Mouse (Mus musculus) right cerebral cortex, postnatal 14 days (tissue): ENCODE measurements at regions not wholly inside any gene's neighbourhood (a gene's known extent, or its start where the extent isn't known, plus 50 kb on each side); places are given as distances from the start of the nearest gene placed in this dataset.

ENCODE experiments used
- DNase-seq: peaks from one replicate; pipeline ENCODE4 v3.0.0; 2022

DNA sequence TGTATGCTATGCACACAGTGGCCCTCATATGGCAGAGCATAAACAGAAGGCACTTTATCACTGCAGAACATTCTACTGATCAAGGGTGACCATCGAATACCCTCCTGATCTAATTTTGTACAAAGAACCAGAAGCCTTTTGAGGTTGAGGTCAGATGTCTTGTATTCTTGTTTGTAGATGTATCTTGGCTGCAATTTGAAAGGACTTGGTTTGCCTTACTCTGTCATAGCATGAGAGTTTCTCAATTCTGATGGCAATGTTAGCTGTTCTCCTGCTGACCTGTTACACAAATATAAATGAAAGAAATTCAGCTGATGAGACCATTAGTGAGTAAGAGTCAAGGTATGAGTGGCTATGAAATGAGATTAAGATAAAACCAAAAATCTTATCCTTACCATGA, 199.1 kb upstream of the Aldoart1 start:
- DNase-seq, result no peak

DNA sequence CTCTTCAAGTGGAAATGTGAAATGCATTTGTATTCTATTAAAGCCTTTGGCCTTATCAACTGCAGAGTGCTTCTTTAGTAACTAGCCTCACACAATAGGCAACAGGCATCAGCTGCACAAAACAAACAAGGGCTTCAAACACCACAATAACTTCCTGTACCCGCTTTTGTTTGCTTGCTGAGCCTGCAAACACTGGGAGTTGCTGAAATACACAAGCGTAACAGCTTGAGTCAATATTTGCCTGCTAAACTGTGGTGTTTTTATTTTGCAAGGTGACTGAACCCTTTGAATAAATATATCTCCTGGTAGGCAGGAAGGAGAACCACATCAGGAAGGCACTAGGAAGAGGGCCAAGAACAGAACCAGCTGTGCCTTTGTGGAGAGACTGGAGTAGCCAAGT, 195.4 kb upstream of the Aldoart1 start:
- DNase-seq, result no peak

DNA sequence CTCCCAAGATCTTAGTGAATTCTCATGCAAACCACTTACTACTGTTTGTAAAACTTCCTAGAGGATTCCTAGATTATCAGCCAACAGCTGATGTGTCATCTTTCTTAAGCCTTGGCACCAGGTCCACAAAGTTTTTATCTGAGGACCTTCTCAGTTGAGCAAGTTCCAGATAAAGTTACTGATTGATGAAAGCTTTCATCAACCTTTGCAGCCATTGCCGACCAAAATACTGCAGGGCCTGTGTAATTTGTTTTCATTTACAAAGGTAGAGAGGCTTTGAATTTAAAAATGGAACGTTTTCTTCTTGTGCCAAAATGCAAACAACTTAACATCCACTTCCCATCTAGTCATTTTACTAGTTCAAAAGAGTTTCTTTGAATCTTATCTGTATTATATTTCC, 191.9 kb upstream of the Aldoart1 start:
- DNase-seq, result no peak

DNA sequence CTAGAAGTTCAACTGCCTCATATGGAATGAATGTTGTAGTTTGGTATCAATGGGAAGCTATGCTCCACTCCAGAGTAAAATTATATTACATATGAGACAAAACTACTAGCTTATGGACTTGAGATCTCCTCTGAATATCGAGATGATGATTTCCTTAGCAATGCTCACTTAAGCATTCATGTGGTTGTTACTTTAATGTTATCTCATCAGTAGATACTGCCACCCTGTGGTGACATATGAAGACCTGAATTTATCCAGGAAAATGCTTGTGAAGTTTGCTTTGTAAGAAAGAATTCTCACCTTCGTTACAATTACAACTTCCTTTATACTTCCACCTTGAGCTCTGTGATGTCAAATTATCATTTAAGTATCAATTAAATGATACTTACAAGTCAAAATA, 190.2 kb upstream of the Aldoart1 start:
- DNase-seq, result peak; percentile 3

DNA sequence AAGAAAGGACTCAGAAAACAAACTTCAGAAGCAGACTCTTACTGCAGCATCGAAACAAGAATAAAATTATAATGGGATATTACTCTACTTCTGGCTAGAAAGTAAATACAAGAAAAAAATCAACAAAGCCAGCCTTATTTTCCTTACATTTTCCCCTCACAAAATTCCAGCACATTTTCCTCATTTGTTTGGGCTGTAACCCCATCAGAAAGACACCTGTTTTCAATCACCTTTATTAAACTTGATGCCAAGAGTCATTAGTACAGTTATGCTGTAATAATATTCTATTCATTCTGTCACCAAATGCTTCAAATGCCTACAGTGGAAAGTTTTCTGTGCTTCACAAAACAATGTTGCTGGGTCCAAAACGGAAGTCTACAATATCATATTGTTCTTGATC, 189.1 kb upstream of the Aldoart1 start:
- DNase-seq, result no peak

DNA sequence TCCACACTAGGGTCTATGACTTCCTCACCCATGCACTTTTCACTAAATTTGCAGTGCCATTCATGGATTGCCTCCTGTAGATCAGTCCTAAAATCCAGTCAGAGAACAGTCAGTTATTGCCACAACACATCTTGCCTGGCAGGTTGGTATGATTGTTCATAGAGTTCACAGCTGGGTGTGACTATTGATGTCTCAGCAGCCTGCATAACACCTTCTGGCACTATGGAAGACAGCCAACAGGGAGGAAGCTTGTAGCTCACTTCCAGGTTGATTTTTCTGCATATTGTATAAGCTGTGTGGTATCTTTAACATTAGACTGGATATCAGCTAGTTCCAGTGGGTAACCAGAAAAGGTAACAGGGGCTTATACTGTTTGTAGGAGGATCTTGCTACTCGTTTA, 145.3 kb upstream of the Aldoart1 start:
- no peak for DNase-seq

DNA sequence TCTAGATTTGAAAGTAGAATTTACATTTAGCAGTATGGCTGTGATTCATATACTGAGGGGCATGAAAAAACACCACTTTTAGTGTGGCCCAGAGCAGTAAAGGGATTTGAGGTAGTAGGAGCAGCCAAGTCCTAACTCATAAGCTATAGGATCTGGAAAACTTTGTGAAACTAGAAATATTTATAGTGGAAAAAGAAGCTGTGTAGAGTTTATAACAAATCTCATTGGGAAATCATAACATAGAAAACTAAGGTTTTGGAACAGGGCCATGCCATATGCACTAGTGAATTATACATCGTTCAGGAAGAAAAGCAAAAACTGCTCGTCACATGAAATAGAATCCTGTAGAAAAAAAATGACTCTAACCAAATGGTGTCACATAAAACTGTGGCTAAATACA, 143.7 kb upstream of the Aldoart1 start:
- no peak for DNase-seq

DNA sequence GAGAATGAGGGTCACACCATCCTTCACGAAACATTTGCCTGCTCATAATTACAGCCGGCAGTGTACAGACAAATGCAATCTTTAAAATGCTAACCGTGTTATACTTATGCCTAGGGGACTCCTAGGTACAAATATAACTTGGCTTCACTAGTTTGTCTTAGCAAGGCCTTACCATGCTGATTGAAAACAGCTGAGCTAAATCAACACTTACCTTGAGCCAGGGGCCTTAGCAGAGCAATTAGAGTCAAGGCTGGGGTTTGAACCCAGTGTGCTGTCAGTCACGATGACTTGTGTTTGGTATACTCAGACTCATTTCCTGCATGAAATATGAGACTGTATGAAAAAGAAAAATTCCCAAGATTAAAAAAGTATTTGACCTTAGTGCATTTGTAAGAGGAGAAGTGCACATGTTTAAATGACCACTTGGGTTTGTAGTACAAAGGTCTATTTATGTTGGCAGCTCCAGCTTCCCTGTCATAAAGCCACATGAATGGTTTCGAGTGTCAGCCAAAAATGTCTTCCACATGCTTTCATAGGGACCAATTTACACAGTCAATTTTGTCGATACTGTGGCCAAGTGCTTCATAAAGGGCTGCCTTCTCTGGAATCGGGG, 94.0 kb upstream of the Aldoart1 start:
- no peak for DNase-seq

DNA sequence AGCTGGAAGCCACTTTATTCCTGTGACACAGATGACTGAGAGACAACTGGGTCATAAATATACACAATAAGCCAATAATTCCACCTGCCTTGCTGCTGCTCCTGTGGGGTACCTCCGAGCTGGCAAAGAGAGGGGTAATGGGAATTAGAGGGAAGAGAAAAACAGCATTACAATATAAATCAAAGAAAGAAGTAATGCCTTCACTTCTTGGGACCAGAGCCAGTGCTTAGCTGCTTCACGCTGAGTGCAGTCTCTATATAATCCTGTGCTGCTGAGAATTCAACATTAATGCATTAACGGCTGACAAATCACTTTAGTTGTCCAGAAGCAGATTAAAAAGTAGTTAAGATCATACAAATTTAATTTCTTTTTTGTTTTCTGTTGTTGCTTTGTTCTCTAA, 71.0 kb upstream of the Aldoart1 start:
- DNase-seq, result no peak

DNA sequence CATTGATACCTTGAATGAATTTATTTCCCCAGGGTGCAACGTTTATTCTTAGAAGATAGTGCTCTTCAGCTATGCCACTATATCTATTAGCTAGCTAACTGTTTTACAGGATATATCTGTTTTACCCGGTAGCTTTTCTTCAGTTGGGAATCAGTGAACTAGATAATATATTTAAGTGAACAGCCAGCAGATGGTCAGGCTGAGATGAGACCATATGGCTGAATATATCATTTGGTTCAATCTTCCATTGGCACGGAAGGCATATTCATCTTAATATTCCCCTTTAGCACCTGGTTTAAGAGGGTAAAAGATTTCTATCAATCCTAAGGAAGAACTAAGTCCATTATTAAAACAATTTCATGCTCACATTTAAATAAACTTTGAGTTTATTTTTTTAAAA, 62.6 kb upstream of the Aldoart1 start:
- no peak for DNase-seq
